Mouse (Mus musculus): Measurements from ENCODE around the gene Stab2.

The Stab2 gene

DNA sequence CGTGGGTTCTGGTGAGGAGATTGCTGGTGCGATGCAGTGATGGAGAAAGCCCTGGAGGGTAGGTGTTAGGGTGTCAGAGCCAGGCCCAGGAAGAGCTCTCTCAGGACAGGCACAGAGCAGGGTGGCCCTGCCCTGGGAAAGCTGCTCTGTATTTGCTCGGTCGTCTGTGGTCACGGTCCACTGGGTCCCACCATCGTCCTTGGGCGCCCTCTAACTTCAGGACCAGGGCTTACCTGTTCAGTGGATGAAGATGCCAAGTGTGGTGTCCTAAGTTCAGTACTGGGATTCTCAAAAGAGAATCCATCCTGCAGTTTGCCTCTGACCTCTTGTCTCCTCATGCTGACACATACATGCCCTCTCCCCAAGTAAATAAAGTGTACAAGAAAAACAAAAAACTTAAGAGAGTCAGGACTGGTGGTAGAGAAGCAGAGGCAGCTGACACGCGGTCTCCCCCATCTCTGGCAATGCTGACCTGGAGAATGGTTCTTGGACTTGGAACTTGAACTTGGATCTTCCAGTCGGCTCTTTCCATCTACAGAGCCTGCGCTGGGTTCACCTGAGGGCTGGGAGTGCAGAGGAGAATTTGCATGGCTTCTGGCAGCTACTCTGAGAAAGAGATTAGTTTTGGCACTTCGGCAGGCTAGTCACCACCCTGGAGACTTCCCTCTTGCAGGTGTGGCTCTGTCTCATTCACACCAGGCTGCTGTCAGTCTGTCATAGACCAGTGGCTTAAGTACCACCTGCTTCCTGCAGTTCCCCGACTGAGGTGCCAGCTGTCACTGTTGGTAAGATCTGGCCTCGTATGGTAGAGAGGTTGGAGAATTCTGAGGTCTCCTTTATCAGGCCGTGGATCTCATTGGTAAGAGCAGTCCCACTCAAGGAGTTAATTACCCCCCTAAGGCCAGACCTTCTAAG lies 179.3 kb downstream of the Stab2 start:
- in situ Hi-C loops (cut with MboI, MseI): no loop called here

DNA sequence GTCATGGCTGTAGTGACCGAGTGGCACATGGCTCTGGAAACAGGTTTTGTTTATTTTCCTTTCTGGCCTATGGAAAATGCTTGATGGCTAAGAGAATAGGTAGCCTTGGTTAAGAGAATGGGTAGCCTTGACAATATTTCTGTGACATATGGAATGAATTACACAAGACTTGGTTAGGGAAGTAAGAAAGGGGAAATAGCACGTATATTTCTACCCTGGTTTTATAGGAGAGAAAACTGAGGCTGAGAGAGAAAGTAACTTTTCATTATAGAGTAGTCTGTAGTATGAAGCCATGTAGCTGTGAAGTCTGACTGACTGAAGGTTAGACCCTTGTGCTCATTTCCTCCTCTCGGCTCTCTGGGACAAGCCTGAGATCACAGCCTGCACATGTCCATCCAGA lies 180.9 kb downstream of the Stab2 start:
- in situ Hi-C loops (cut with MboI, MseI): no loop called here

DNA sequence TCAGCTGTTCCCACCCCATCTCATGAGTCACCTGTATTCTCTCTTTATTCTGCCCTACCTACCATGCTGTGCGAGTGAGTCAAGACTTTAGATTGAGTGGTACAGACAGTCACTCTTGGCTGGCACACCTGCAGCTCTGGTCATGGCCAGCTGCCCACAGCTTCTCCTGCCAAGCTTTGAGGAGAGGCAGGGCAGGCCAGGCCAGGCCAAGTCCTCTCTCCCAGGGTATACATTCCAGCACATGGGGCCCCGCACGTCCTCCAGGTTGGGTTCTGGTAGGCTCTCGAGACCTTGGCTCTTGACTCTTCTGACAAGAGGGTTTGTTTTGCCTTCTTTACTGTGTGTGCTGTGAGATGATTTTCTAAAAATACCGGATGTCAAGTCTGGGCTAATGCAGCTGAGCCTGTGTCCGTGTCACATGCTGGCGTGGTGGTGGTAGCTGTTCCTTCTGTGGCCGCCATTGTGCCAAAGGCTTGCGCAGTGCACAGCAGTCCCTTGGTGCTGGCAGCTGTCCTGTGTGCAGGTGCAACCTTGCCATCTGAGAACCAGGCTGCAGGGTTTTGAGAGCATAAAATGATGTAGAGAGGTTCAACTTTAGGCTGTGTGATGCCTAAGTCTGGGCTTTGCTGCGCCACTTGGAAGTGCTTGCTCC lies 181.8 kb downstream of the Stab2 start:
- in situ Hi-C loops (cut with MboI, MseI): no loop called here

DNA sequence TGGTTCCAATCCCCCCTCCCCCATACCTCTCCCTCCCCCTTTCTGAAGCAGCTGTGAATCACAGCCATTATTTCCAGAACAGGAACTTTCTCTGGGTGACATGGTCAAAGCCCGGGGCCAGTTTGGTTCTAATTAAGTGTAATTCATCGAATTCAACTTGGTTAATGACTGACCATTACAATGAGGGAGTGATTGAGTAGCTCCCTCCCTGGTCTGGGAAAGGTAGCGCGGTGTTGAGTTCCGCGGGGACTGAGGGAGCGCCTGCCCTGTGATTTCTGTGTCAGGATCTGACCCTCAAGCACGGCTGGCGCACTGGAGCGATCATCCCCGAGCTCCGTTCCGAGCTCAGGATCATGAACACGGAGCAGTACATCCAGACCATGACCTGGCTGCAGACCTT lies 183.0 kb downstream of the Stab2 start:
- in situ Hi-C loops (cut with MboI, MseI): no loop called here

DNA sequence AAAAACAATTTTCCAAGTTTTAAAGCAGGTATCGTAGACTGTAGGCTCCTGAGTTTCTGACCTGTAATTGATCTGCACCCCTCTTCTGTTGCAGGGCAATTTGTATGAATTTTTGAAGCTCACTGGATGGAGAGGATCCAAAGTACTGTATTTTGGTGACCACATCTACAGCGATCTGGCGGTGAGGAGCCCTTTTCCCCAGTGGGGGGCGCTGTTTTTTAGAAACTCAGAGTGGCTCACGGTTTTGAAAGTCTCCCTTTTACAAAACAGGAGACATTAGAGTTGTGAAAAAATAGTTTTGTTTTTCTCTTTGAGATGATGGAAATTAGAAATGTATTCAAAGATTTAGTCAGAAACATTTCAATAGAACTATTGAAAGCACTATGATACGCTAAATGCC lies 183.7 kb downstream of the Stab2 start:
- in situ Hi-C loops (cut with MboI, MseI): no loop called here

DNA sequence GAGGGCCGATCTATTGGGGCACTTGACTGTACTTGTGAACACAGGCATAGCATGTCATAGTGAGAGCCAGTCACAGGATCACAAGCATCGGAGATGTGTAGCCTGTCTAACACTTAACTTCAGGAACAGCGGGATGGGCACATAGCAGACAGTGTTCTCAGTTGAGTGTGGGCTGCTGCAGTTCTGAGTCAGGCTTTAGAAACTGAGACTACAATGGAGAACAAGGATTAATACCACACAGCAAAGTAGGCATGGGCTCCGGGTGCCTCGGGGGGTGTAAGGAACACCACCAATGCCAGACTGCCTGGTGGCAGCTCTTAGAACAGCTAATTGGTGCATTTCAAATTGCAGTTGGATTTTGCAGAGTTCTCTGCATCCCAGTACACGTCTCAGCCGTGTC lies 186.8 kb downstream of the Stab2 start:
- in situ Hi-C loops (cut with MboI, MseI): no loop called here

DNA sequence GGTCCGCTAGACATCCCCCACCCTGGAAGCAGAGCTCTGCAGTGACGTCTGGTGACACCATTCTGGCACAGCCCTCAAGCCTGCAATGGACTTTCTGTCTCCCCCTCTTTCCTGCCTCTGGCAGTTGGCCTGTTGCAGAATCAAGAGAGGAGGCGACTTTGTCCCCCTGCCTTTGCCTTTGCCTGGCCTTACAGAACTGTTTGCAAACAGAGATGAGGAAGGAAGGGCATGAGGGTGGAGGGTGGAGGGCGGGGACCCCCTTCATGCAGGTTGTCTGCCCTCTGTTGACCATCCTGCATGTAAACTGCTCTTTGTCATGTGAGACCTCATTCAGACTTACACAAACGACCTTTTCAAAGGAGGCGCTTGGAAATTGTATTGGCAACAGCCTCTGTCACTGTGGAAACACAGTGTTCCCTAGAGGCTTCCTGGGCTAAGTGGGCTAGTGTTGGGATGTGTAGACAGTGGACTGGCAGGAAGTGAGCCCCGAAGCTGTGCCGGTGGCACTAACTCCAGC lies 188.1 kb downstream of the Stab2 start:
- in situ Hi-C loops (cut with MboI, MseI): no loop called here

DNA sequence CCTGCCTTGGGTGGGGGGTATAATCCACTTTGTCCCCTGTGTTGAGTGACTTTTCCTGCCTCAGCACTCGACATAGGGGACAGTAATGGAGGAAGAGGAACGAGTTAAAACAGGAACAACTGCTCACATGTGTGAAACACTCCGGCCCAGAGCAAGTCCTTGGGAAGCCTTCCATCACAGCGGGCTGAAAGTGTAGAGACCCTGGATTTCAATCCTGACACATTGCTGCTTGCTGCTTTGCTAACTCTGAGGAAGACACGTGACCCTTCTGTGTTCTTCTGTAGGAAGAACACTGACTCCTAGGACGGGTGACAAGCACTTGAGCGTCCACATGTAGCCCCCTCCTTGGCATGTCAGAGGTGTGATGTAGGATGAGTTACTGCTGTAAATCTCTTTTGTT lies 192.7 kb downstream of the Stab2 start:
- in situ Hi-C loops (cut with MboI, MseI): no loop called here

DNA sequence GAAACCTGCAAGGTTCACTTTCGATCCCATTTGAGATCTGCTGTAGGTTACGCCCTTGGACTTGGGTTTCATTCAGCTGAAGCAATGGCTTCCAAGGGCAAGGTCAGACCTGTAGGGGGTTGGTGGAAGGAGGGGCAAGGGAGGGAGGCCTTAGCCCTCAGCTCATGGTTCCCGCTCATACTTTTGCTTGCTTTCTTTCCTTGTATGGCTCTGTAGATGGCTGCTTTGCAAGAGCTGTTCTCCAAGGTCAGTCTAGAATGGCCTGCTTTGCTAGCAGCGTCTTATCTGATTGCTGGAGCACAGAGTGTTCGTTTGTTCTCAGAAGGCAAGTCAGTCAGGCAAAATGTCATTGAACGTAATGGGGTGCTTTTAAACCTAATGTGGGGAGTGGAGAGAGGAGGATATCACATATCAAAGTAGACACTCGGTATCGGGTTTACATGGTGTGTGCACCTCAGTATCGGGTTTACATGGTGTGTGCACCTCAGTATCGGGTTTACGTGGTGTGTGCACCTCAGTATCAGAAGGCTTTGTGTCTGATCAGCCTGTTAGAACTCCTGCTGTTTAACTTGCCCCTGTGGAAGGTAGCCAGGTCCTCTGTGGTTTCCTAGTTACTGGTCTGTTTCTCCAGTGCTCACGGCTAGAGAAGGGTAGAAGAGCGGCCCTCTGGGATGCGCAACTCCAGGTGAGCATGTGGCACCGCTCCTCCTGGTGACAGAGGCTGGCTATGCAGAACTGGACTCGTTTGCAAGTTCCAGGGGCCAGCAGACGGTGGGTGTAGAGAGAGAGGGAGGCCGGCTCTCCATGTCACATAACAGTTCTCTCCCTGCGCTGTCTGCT lies 193.3 kb downstream of the Stab2 start:
- in situ Hi-C loops (cut with MboI, MseI): no loop called here

DNA sequence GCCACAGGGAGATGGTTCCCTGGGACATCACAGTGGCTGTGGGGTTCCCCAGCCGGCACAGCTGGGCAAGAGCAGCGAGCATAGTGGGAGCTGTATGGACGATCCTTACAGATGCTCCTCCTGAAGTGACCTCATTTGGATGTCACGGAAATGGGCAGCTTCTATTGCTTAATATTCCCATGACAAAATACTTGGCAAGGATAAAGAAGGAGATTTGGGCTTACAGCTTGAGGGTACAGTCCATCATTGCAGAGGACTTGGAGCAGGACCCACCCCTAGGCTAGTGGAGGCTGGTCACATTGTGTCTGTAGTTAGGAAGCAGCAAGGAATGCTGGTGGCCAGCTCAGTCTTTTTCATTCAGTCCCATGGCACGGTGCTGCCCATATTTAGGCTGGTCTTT lies 197.2 kb downstream of the Stab2 start:
- in situ Hi-C loops (cut with MboI, MseI): no loop called here

DNA sequence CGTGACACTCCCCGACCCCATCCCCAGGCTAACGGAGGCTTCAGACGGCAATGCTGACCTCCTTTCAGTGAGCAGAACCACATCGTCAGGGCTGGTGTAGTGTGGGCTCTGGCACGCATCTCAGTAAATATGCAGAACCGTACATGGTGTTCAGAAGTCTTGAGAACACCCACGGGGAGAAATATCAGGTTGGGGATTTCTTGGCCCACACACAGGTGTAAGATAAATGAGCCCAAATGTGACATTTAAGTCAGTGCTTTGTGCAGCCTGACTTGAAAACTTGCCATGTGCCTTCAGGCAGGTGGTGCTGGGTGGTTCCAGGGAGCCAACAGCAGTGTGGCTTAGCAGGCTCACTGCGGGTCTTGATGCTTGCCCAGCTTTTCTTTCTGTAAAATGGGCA lies 197.8 kb downstream of the Stab2 start:
- in situ Hi-C loops (cut with MboI, MseI): no loop called here

DNA sequence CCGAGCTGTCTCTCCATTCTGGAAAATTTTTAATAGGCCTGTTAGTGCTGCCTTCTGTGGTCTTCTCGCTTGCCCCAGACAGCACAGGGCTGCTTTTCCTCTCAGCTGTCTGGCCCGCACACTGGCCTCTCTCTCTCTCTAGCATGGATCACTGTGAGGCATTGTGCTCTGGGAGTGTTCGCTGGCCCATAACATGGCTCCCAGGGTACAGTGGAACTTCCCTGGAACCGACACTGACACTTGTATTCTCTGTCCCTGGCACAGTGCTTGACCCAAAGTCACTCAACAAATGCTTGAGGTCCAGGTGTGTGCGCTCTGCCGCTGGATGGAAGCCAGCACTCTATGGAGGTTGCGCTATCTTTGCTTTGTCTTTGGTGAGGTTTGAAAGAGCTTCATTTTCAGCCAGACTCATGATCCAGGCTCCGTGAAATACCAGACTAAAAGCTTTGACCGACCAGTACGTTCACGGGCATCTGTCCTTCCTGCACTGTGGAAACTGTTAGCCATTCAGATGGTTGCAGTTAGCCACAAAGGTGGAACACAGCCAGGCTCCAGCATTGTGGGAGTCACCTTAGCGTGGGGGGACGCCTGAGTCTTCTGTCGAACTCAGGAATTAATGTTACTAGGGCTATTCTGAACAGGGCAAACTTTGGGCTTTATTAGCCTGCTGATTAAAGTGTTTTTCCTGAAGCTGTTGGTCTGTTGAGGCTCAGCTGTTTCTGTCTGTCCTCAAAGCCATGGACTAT lies 199.6 kb downstream of the Stab2 start:
- in situ Hi-C loops (cut with MboI, MseI): no loop called here

DNA sequence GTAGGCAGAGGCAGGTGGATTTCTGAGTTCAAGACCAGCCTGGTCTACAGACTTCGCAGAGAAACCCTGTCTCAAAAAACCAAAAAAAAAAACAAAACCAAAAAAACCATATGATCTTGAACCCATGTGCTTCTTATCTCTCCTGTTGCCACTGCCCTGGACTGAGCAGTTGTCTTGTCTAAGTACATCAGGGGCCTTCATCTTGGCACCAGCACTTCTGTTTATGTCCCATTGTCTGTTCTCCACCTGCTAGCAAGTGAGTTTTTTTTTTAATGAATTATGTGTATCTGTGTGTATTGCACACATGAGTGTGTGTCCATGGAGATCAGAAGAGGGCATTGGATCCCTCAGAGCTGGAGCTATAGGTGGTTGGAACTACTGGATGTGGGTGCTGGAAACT lies 200.5 kb downstream of the Stab2 start:
- in situ Hi-C loops (cut with MboI, MseI): no loop called here

DNA sequence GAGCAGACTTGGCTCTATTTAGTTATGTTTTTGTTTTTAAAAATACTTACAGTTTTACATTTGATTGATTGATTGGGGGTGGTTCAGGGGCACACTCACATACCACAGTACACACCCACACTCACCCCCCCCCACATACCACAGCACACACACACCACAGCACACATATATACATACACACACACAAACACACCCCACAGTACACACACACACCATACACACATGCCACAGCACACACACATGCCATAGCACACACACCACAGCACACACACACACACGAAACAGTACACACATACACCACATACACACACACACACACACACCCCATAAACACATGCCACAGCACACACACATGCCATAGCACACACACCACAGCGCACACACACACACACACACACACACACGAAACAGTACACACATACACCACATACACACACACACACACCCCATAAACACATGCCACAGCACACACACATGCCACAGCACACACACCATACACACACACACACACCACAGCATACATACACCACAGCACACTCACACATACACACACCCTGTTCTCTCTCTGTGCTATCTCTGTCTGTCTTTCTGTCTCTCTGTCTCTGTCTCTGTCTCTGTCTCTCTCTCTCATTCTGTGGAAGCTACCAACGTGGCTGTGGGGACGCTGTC lies 211.6 kb downstream of the Stab2 start:
- in situ Hi-C loops (cut with MboI, MseI): no loop called here

DNA sequence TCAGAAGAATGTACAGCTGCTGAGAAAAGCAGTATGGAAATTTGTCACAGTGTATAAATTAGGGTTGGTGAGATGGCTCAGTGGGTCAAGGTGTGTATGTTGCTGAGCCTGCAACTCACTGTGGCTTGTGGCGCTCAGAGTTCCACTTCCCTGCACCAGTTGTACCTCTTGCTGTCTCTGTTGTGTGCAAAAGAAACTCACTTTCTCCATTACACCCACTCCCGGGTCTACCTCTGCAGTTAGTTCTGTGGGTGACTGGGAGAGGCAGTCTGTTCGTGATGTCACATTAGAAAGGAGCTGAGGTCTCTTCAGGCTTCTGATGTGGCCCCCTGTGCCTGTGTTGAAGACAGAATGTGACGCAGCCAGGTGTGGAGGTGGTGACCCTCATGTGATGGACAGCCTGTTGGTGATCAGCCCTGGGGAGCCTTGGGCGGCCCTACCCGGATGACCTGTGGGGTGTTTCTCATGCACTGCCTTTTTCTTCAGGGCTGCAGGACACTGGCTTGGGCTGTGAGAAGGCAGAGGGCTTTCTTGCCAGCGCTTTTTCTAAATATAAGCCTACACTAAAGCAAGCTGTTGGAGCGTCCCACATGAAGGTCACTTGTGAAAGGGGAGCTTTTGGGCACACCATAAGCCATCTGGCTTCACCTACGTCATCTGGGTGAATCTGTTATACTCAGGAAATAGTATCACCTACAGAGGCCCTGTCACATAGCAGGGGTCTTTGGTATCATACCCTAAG lies 212.9 kb downstream of the Stab2 start:
- in situ Hi-C loops (cut with MboI, MseI): no loop called here

DNA sequence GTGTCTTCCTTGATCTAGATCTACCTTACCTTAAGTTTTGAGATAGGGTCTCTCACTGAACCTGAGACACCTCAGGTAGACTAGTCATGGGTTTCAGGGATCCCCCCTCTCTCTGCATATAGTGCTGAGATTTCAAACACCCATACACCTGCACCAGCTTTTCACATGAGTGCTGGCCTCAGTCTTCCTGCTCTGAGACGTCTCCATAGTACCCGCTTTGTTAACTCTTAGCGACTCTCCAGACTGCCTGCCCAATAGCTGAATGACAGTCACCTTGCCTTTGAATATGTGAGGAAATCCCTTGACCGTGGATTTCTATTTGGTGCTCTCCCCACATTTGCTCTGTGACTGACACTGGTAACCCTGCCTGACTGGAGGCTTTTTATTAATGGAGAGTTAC lies 213.6 kb downstream of the Stab2 start:
- in situ Hi-C loops (cut with MboI, MseI): no loop called here

DNA sequence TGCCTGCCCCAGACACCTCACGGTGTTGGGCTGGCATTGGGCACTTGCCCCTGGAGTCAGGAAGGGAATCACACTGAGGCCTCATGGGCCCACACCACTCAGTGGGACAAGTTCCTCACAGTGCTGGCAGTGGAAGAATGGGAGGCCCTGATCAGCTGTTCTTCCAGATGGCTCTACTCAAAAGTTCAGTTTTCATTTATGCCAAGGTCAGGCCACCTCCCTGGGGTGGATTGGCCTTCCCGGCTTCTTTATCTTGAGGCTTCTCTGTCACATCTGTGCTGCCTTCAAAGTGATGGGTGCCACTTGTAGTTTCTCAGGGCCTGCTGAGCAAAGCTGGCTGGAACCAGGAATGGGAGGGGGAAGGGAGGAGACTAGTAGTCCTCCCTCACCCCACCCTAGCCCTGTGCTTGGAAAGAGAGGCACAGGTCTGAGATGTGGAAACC lies 214.3 kb downstream of the Stab2 start:
- in situ Hi-C loops (cut with MboI, MseI): no loop called here

DNA sequence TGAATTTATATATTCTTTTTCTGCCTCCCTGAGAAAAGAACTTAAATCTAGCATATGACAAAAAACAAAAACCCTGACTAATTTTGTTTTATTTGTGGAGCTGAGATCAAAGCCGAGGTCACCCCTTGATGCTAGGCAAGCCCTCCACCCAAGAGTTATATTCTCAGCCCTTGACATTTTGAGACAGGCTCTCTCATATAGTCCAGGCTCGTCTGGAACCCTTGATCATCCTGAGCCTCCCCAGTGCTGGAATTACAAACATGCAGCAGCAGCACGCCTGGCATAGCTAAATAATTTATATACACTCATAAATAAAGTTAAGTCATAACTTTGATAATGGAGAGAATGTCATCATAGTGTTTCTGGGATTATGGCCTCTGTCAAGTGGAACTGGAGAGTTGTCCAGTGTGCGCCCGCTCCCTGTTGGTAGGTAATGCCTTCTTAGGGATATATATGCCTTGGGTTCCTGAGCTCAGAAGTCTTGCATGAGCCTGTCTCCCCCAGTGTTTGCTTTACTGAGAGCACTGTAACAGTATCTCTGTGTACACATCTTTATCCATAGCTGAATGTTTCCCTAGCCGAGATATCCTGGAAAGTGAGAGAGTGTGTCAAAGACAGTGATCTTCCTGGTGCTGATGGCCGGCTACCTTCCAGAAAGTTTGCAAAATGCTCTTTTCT lies 216.2 kb downstream of the Stab2 start:
- in situ Hi-C loops (cut with MboI, MseI): no loop called here
